Mouse (Mus musculus) macrophage (primary cell): ENCODE results near the gene Dlgap4. TPM values are rescaled to one million over a fixed set of nuclear protein-coding genes. Genes with fewer than 3 reads are reported as not detected.

ENCODE experiments used
- H3K27ac ChIP-seq: fragments of 350-480 bp; formaldehyde crosslinking; 2 replicates; pipeline ENCODE4 v1.9.0; 2021
- H3K36me3 ChIP-seq: fragments of 350-480 bp; formaldehyde crosslinking; 2 replicates; pipeline ENCODE4 v1.9.0; 2021; ENCODE audit errors: inconsistent target
- H3K4me3 ChIP-seq: fragments of 350-480 bp; formaldehyde crosslinking; 2 replicates; pipeline ENCODE4 v1.9.0; 2021; ENCODE audit errors: inconsistent target
- H3K79me2 ChIP-seq: fragments of 350-480 bp; formaldehyde crosslinking; 2 replicates; pipeline ENCODE4 v1.9.0; 2021; ENCODE audit errors: inconsistent target
- WGBS: methylation state at CpG from one replicate; pipeline ENCODE4 v1.1.7; 2026; ENCODE audit warnings: inconsistent platforms; ENCODE audit not compliant: missing documents; 5-methylcytosine and 5-hydroxymethylcytosine counted together
- polyA plus RNA-seq: library from polyadenylated mRNA; stranded (reverse); fragments of 250-400 nt; gene quantifications from 3 replicates; pipeline ENCODE4 v1.2.4, GENCODE M21; 2018; ENCODE audit warnings: inconsistent platforms

Dlgap4 gene
- polyA plus RNA-seq, 1 experiment from 2014 or later: 88.0 TPM

GRCm38 (mm10) chr2:156627917-156628316 is 14.4 kb downstream of the Dlgap4 start:
- 87% methylated on average over 17 of the region's 17 CpGs for WGBS
- Histone ChIP-seq H3K4me3 (no peak overlapping the region), H3K36me3 (no peaks in the 10 kb centered on the region), H3K27ac (no peak overlapping the region), H3K79me2 (no peaks in the 10 kb centered on the region)

- Histone ChIP-seq H3K4me3 (no peak overlapping the region), H3K36me3 (no peaks in the 10 kb centered on the region), H3K79me2 (no peaks in the 10 kb centered on the region), H3K27ac (no peak overlapping the region)
- WGBS: 63% methylated on average over 1 of the region's 1 CpGs
Observed at GRCm38 (mm10) chr2:156630288-156630687, 16.8 kb downstream of the Dlgap4 start.

GRCm38 (mm10) chr2:156632721-156633120 is 19.2 kb downstream of the Dlgap4 start:
- H3K79me2 ChIP-seq: no peaks in the 10 kb centered on the region
- WGBS: 87% methylated on average over 8 of the region's 9 CpGs
- no peak overlapping the region for H3K27ac ChIP-seq
- no peak overlapping the region for H3K4me3 ChIP-seq
- H3K36me3 ChIP-seq: no peaks in the 10 kb centered on the region

GRCm38 (mm10) chr2:156635091-156635490 is 21.6 kb downstream of the Dlgap4 start:
- H3K79me2 ChIP-seq: no peaks in the 10 kb centered on the region
- no peak overlapping the region for H3K4me3 ChIP-seq
- WGBS: 85% methylated on average over 9 of the region's 9 CpGs
- H3K36me3 ChIP-seq: no peaks in the 10 kb centered on the region
- no peak overlapping the region for H3K27ac ChIP-seq

GRCm38 (mm10) chr2:156641141-156641540 is 27.6 kb downstream of the Dlgap4 start:
- H3K36me3 ChIP-seq: no peaks in the 10 kb centered on the region
- H3K4me3 ChIP-seq: no peak overlapping the region
- no peaks in the 10 kb centered on the region for H3K79me2 ChIP-seq
- no peak overlapping the region for H3K27ac ChIP-seq
- 55% methylated on average over 2 of the region's 2 CpGs for WGBS

- Histone ChIP-seq H3K27ac (no peak overlapping the region), H3K4me3 (no peak overlapping the region), H3K79me2 (no peaks in the 10 kb centered on the region), H3K36me3 (no peaks in the 10 kb centered on the region)
- 29% methylated on average over 3 of the region's 4 CpGs for WGBS
Observed at GRCm38 (mm10) chr2:156642931-156643330, 29.4 kb downstream of the Dlgap4 start.

- Histone ChIP-seq H3K79me2 (no peaks in the 10 kb centered on the region), H3K4me3 (no peak overlapping the region), H3K27ac (no peak overlapping the region), H3K36me3 (no peaks in the 10 kb centered on the region)
- WGBS: 56% methylated on average over 3 of the region's 3 CpGs
Observed at GRCm38 (mm10) chr2:156643406-156643805, 29.9 kb downstream of the Dlgap4 start.

- Histone ChIP-seq H3K4me3 (no peak overlapping the region), H3K27ac (no peak overlapping the region), H3K79me2 (no peaks in the 10 kb centered on the region), H3K36me3 (no peaks in the 10 kb centered on the region)
- WGBS: 66% methylated on average over 6 of the region's 6 CpGs
Observed at GRCm38 (mm10) chr2:156645145-156645544, 31.6 kb downstream of the Dlgap4 start.

GRCm38 (mm10) chr2:156646877-156647276 is 33.4 kb downstream of the Dlgap4 start:
- Histone ChIP-seq H3K36me3 (no peaks in the 10 kb centered on the region), H3K4me3 (no peak overlapping the region), H3K79me2 (no peaks in the 10 kb centered on the region), H3K27ac (no peak overlapping the region)
- 66% methylated on average over 5 of the region's 5 CpGs for WGBS

- H3K27ac ChIP-seq: no peak overlapping the region
- WGBS: 78% methylated on average over 5 of the region's 5 CpGs
Observed at GRCm38 (mm10) chr2:156648042-156648441, 34.5 kb downstream of the Dlgap4 start.

GRCm38 (mm10) chr2:156649450-156649849 is 35.9 kb downstream of the Dlgap4 start:
- Histone ChIP-seq H3K36me3 (no peaks in the 10 kb centered on the region), H3K27ac (no peak overlapping the region), H3K4me3 (no peak overlapping the region), H3K79me2 (no peaks in the 10 kb centered on the region)
- WGBS: 86% methylated on average over 5 of the region's 5 CpGs

More at GRCm38 (mm10) chr2:156648042-156648441, 34.5 kb downstream of the Dlgap4 start:
- Histone ChIP-seq H3K36me3 (no peaks in the 10 kb centered on the region), H3K79me2 (no peaks in the 10 kb centered on the region), H3K4me3 (no peak overlapping the region)

- 78% methylated on average over 6 of the region's 6 CpGs for WGBS
- Histone ChIP-seq H3K79me2 (no peaks in the 10 kb centered on the region), H3K27ac (no peak overlapping the region), H3K36me3 (no peaks in the 10 kb centered on the region), H3K4me3 (no peak overlapping the region)
Observed at GRCm38 (mm10) chr2:156651019-156651418, 37.5 kb downstream of the Dlgap4 start.

GRCm38 (mm10) chr2:156652841-156653240 is 39.3 kb downstream of the Dlgap4 start:
- WGBS: 19% methylated on average over 8 of the region's 8 CpGs
- H3K4me3 ChIP-seq: no peak overlapping the region

GRCm38 (mm10) chr2:156654148-156654547 is 40.6 kb downstream of the Dlgap4 start:
- Histone ChIP-seq H3K4me3 (no peak overlapping the region), H3K36me3 (no peaks in the 10 kb centered on the region), H3K79me2 (no peaks in the 10 kb centered on the region), H3K27ac (no peak overlapping the region)
- WGBS: 97% methylated on average over 5 of the region's 5 CpGs

More at GRCm38 (mm10) chr2:156652841-156653240, 39.3 kb downstream of the Dlgap4 start:
- H3K36me3 ChIP-seq: no peaks in the 10 kb centered on the region
- H3K27ac ChIP-seq: no peak overlapping the region
- H3K79me2 ChIP-seq: no peaks in the 10 kb centered on the region

- H3K4me3 ChIP-seq: no peak overlapping the region
- no peak overlapping the region for H3K27ac ChIP-seq
- 47% methylated on average over 5 of the region's 5 CpGs for WGBS
- no peaks in the 10 kb centered on the region for H3K36me3 ChIP-seq
- H3K79me2 ChIP-seq: no peaks in the 10 kb centered on the region
Observed at GRCm38 (mm10) chr2:156655626-156656025, 42.1 kb downstream of the Dlgap4 start.

- 90% methylated on average over 8 of the region's 8 CpGs for WGBS
- Histone ChIP-seq H3K4me3 (no peak overlapping the region), H3K79me2 (no peaks in the 10 kb centered on the region), H3K36me3 (no peaks in the 10 kb centered on the region), H3K27ac (no peak overlapping the region)
Observed at GRCm38 (mm10) chr2:156657522-156657921, 44.0 kb downstream of the Dlgap4 start.
